Mouse (Mus musculus) macrophage (primary cell): ENCODE results near the gene Ap1m2. TPM values are rescaled to one million over a fixed set of nuclear protein-coding genes. Genes with fewer than 3 reads are reported as not detected.
"Not testable (repeated sequence)": the region's sequence is repeated elsewhere in the genome, so short reads cannot be mapped to it uniquely, and the experiment has no call there.

Source experiments
- H3K27ac ChIP-seq: fragments of 350-480 bp; formaldehyde crosslinking; 2 replicates; pipeline ENCODE4 v1.9.0; 2021
- H3K36me3 ChIP-seq: fragments of 350-480 bp; formaldehyde crosslinking; 2 replicates; pipeline ENCODE4 v1.9.0; 2021; ENCODE audit errors: inconsistent target
- H3K4me3 ChIP-seq: fragments of 350-480 bp; formaldehyde crosslinking; 2 replicates; pipeline ENCODE4 v1.9.0; 2021; ENCODE audit errors: inconsistent target
- H3K79me2 ChIP-seq: fragments of 350-480 bp; formaldehyde crosslinking; 2 replicates; pipeline ENCODE4 v1.9.0; 2021; ENCODE audit errors: inconsistent target
- WGBS: methylation state at CpG from one replicate; pipeline ENCODE4 v1.1.7; 2026; ENCODE audit warnings: inconsistent platforms; ENCODE audit not compliant: missing documents; 5-methylcytosine and 5-hydroxymethylcytosine counted together
- polyA plus RNA-seq: library from polyadenylated mRNA; stranded (reverse); fragments of 250-400 nt; gene quantifications from 3 replicates; pipeline ENCODE4 v1.2.4, GENCODE M21; 2018; ENCODE audit warnings: inconsistent platforms

Gene Ap1m2
- polyA plus RNA-seq, 1 experiment from 2014 or later: not detected

- WGBS: 98% methylated on average over 3 of the region's 4 CpGs
- no peak overlapping the region for H3K27ac ChIP-seq
Measured at GRCm38 (mm10) chr9:21319503-21319902, 7.4 kb upstream of the Ap1m2 start.

DNA sequence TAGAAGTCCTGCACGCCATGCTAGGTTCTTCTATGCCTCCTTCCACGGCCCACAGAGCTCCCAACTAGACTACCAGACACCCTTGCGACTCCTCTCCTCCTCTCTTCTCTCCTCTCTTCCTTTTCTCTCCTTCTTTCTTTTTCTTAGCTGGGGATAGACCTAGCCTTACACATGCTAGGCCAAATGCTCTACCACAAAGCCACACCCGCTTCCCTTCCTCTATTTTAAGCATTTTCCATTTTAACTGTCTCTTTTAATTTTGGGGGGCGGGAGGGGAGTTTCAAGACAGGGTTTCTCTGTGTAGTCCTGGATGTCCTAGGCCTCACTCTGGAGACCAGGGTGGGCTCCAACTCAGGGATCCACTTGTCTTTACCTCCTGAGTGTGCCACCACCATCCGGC is 6.7 kb upstream of the Ap1m2 start:
- no peak overlapping the region for H3K4me3 ChIP-seq
- H3K79me2 ChIP-seq: peaks cover 31% of the 10 kb centered on the region
- no peaks in the 10 kb centered on the region for H3K36me3 ChIP-seq
- peak overlapping the region; percentile 15; the same call in 1 of the 2 replicates for H3K27ac ChIP-seq
- 41% methylated on average over 6 of the region's 6 CpGs for WGBS

More at GRCm38 (mm10) chr9:21319503-21319902, 7.4 kb upstream of the Ap1m2 start:
- H3K79me2 ChIP-seq: peaks cover 38% of the 10 kb centered on the region
- no peak overlapping the region for H3K4me3 ChIP-seq
- no peaks in the 10 kb centered on the region for H3K36me3 ChIP-seq

DNA sequence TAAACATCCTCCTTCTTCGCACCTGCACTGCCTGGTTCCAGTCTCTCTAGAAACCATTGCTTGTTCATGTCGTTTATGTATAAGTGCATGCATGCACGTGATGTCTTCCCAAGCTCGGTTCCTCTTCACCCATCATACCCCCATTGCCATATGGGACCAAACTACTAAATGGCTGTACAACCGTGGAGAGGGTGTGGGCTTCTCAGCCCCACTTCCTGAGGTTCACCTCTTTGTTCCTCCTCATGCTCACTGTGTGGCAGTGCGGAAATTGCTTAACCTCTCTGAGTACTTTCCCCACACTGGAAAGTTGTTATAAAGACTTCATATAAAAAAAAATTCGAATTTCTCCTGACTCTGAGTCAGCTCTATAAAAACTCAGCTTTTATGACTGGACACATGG is 4.6 kb upstream of the Ap1m2 start:
- peak overlapping the region; percentile 25 for H3K27ac ChIP-seq
- no peak overlapping the region for H3K4me3 ChIP-seq
- WGBS: 11% methylated on average over 7 of the region's 7 CpGs
- H3K36me3 ChIP-seq: no peaks in the 10 kb centered on the region
- peaks cover 10% of the 10 kb centered on the region for H3K79me2 ChIP-seq

DNA sequence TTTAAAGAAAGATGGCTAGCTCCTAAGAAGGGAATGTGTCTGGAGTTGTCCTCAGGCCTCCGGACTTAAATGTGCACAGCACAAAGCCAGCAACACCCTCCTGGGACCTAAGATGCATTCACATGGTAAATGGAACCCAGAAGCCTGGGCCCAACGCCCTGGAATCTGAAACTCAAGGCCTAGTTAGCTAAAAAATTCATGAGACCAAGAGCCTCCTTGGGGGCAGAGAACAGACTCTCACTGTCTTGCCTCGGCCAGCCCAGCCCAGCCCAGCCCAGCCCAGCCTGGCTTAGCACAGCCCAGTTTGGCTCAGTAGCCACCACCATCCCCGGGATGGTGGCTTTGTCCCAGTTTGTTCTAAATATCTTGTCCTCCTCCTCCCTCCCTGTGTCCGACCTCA is 3.3 kb upstream of the Ap1m2 start:
- Histone ChIP-seq H3K4me3 (no peak overlapping the region), H3K27ac (no peak overlapping the region)
- WGBS: 88% methylated on average over 5 of the region's 5 CpGs

GRCm38 (mm10) chr9:21314367-21315140 is 2.4 kb upstream of the Ap1m2 start:
- no peak overlapping the region for H3K27ac ChIP-seq
- WGBS: 97% methylated on average over 9 of the region's 9 CpGs
- H3K79me2 ChIP-seq: no peaks in the 10 kb centered on the region

More for the DNA sequence above, 3.3 kb upstream of the Ap1m2 start:
- Histone ChIP-seq H3K36me3 (no peaks in the 10 kb centered on the region), H3K79me2 (no peaks in the 10 kb centered on the region)

GRCm38 (mm10) chr9:21313394-21313793 is 1.3 kb upstream of the Ap1m2 start:
- Histone ChIP-seq H3K79me2 (no peaks in the 10 kb centered on the region), H3K4me3 (no peak overlapping the region), H3K36me3 (no peaks in the 10 kb centered on the region), H3K27ac (no peak overlapping the region)
- 9% methylated on average over 11 of the region's 11 CpGs for WGBS

More at GRCm38 (mm10) chr9:21314367-21315140, 2.4 kb upstream of the Ap1m2 start:
- no peak overlapping the region for H3K4me3 ChIP-seq
- no peaks in the 10 kb centered on the region for H3K36me3 ChIP-seq

DNA sequence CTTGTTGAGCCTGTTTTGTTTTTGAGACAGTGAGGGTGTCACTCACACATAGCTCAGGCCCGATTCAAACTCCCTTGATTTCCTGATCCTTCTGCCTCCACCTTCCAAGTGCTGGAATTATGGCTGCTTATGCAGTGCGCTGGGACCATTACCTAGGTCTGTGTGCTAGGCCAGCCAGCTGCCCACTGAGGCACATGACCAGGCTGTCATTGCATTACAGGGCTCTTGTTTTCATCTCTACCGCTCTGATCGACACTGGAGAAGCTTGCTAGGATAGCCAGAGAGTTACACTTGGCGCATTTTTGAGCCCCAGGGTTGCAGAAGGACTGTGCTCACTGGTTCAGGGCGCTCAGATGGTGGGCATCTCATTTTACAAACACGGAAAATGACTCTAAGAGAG is 442 bp downstream of the Ap1m2 start:
- Histone ChIP-seq H3K4me3 (no peak overlapping the region), H3K36me3 (no peaks in the 10 kb centered on the region), H3K27ac (no peak overlapping the region), H3K79me2 (no peaks in the 10 kb centered on the region)
- 89% methylated on average over 7 of the region's 7 CpGs for WGBS

- no peak overlapping the region for H3K4me3 ChIP-seq
- 65% methylated on average over 13 of the region's 15 CpGs for WGBS
- H3K27ac ChIP-seq: no peak overlapping the region
- no peaks in the 10 kb centered on the region for H3K36me3 ChIP-seq
- no peaks in the 10 kb centered on the region for H3K79me2 ChIP-seq
Measured at GRCm38 (mm10) chr9:21309150-21309741, 2.9 kb downstream of the Ap1m2 start.

GRCm38 (mm10) chr9:21305065-21305464 is 7.1 kb downstream of the Ap1m2 start:
- Histone ChIP-seq H3K79me2 (no peaks in the 10 kb centered on the region), H3K27ac (no peak overlapping the region), H3K4me3 (no peak overlapping the region), H3K36me3 (no peaks in the 10 kb centered on the region)
- WGBS: 91% methylated on average over 7 of the region's 7 CpGs

DNA sequence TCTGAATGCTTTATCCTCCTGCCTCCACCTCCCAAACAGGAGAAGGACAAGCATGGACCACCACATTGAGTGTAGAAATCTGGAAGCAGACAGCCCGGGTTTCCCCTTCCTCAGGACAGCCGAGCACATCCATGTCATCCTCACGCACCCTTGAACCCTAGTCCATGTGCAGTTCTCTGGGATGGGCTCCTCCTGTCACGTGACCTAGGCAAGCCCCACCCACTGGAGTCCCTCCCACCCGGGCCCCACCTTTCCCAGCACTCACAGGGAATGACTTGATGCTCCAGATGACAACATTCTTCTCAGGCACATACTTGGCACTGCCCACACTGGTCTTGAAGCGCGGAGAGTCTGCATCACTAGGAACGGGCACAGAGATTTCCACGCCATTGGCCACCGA is 13.1 kb downstream of the Ap1m2 start:
- H3K79me2 ChIP-seq: no peaks in the 10 kb centered on the region
- H3K27ac ChIP-seq: no peak overlapping the region
- WGBS: 95% methylated on average over 10 of the region's 10 CpGs
- no peaks in the 10 kb centered on the region for H3K36me3 ChIP-seq
- H3K4me3 ChIP-seq: no peak overlapping the region

- H3K79me2 ChIP-seq: peaks cover 26% of the 10 kb centered on the region
- 92% methylated on average over 3 of the region's 3 CpGs for WGBS
- H3K4me3 ChIP-seq: no peak overlapping the region
- no peak overlapping the region for H3K27ac ChIP-seq
- no peaks in the 10 kb centered on the region for H3K36me3 ChIP-seq
Measured at GRCm38 (mm10) chr9:21292271-21292670, 19.9 kb downstream of the Ap1m2 start.

DNA sequence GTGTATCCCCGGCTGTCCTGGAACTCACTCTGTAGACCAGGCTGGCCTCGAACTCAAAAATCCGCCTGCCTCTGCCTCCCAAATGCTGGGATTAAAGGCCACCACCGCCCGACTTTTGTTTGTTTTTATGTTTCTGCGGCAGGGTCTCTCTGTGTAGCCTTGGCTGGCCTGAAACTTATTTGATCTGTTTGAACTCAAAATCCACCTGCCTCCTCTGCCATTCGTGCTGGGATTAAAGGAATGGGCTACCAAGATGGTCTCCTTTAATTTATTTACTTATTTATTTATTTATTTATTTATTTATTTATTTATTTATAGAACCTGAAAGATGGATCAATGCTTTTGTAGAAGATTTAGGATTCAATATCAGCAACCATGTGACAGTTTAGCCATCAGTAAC is 20.3 kb downstream of the Ap1m2 start:
- Histone ChIP-seq H3K4me3 (peak overlapping the region; percentile 26), H3K27ac (peak overlapping the region; percentile 65), H3K79me2 (peaks cover 30% of the 10 kb centered on the region)
- WGBS: 12% methylated on average over 7 of the region's 7 CpGs
- H3K36me3 ChIP-seq: not testable (repeated sequence)

DNA sequence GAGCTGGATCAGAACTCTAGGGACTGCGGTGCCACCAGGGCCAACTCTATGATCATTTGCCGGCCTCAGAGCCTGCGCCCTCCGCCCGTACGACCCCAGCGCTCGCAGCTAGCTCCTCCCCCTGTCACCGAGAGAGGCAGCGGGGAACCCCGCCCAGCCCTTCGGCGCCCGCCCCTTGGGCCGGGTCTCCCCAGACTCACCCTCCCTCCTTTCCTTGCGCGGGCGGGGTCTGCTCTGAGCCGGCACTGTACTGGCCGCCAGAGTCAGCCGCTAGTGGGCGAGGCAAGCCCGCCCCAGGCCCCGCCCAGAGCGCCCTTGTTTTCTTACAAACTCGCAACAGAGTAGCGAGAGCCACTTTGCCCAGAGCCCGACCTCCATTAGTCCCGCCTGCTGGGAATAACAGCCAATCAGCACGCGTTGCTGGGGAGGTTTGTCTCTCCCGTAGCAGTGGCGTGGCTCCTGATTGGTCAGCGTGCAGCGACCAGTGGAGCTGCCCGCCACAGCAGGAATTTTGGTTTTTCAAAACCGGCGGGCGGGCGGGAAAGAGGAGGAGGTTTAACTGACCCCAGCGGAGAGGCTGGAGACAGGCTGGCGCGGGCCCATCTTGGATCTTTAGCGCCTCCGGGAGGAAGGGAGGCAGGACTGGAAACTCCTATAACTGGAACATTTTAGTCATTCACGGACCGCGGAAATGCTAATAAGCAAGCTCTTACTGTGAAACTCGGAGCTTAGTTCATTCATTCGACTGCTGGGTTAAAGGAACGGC is 20.9 kb downstream of the Ap1m2 start, which contains the start of gene Cdkn2d:
Gene Cdkn2d, minus strand, starts transcription at position 386 of the 766 bp plus-strand sequence.
- Histone ChIP-seq H3K4me3 (peak within 1 kb of the TSS; percentile 61), H3K36me3 (no peaks in the 10 kb centered on the region), H3K79me2 (peaks cover 37% of the 10 kb centered on the region), H3K27ac (peak within 1 kb of the TSS; percentile 84)
- WGBS: under 1% methylated on average over 41 of the region's 51 CpGs

- Histone ChIP-seq H3K36me3 (no peaks in the 10 kb centered on the region; the same call in 1 of the 2 replicates), H3K4me3 (peak overlapping the region; percentile 61), H3K27ac (peak overlapping the region; percentile 84), H3K79me2 (peaks cover 43% of the 10 kb centered on the region)
- WGBS: under 1% methylated on average over 20 of the region's 20 CpGs
Measured at GRCm38 (mm10) chr9:21290589-21290988, 21.5 kb downstream of the Ap1m2 start.

GRCm38 (mm10) chr9:21289337-21289671 is 22.8 kb downstream of the Ap1m2 start:
- Histone ChIP-seq H3K4me3 (peak overlapping the region; percentile 61), H3K79me2 (peaks cover 51% of the 10 kb centered on the region), H3K27ac (peak overlapping the region; percentile 84), H3K36me3 (peaks cover 12% of the 10 kb centered on the region; the same call in 1 of the 2 replicates)
- WGBS: 87% methylated on average over 2 of the region's 2 CpGs
